Mouse (Mus musculus): ENCODE data around the gene Adipor1.

DNA sequence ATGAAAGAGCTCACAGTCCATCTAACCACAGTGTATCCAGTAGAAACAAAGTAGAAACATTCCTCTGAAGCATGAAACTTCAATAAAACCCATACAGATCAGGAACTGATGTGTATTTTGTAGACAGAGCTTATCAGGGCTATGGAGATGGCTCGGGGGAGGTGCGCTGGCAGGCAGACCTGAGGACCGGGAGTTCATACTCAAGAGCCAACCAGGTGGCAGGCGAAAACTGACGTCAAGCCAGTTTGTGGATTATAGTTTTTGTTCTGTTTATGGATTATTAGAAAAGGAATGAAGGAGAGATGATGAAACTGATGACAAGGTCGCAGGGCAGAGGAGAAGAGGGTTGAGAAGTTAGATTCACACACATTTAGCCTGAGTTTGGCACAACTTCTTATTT is 25.3 kb downstream of the Adipor1 start:
- TF ChIP-seq CTCF (conservative IDR thresholded peaks at IDR 0.05; ENCODE audit: insufficient read depth, insufficient read length, low read depth, low read length) (no peak), POLR2A (IDR thresholded peaks at IDR 0.05; ENCODE audit: low read depth, low read length) (no peak)
